Mouse (Mus musculus): Measurements from ENCODE around the gene Lrrn4cl. TPM values are rescaled to one million over a fixed set of nuclear protein-coding genes. Genes with fewer than 3 reads are reported as not detected.
"Not testable (repeated sequence)": the region's sequence is repeated elsewhere in the genome, so short reads cannot be mapped to it uniquely, and the experiment has no call there.

Lrrn4cl gene
- total RNA-seq (2015; ENCODE audit: low replicate concordance): 1.7 TPM in 1 of 2 replicates, not detected in the other
- 0.39 TPM in 1 of 2 replicates, not detected in the other for total RNA-seq (2017; ENCODE audit: low replicate concordance)

- no peak for ATAC-seq (replicated peaks; ENCODE audit: low FRiP score, poor library complexity, severe bottlenecking)
Measured at GRCm38 (mm10) chr19:8850402-8850901, at the start of gene Lrrn4cl. Gene Lrrn4cl (plus strand): TSS chr19:8850768.

- peak; percentile 94 for ATAC-seq (replicated peaks; ENCODE audit: low FRiP score, poor library complexity, severe bottlenecking)
Measured at GRCm38 (mm10) chr19:8802130-8802821, 48.3 kb upstream of the Lrrn4cl start, which contains the start of gene Zbtb3. Gene Zbtb3 (plus strand): TSS chr19:8802555.

- no peak for ATAC-seq (replicated peaks; ENCODE audit: low FRiP score, poor library complexity, severe bottlenecking)
Measured at GRCm38 (mm10) chr19:8803204-8803780, 47.3 kb upstream of the Lrrn4cl start.

- ATAC-seq (replicated peaks; ENCODE audit: low FRiP score, poor library complexity, severe bottlenecking): no peak
Measured at GRCm38 (mm10) chr19:8803879-8804660, 46.5 kb upstream of the Lrrn4cl start.

- no peak for ATAC-seq (replicated peaks; ENCODE audit: low FRiP score, poor library complexity, severe bottlenecking)
Measured at GRCm38 (mm10) chr19:8806810-8807209, 43.8 kb upstream of the Lrrn4cl start.

GRCm38 (mm10) chr19:8815812-8816211 lies 34.8 kb upstream of the Lrrn4cl start:
- no peak for ATAC-seq (replicated peaks; ENCODE audit: low FRiP score, poor library complexity, severe bottlenecking)

GRCm38 (mm10) chr19:8817001-8817400 lies 33.6 kb upstream of the Lrrn4cl start:
- ATAC-seq (replicated peaks; ENCODE audit: low FRiP score, poor library complexity, severe bottlenecking): no peak

- no peak for ATAC-seq (replicated peaks; ENCODE audit: low FRiP score, poor library complexity, severe bottlenecking)
Measured at GRCm38 (mm10) chr19:8818301-8818798, 32.2 kb upstream of the Lrrn4cl start.

GRCm38 (mm10) chr19:8818801-8819595 lies 31.6 kb upstream of the Lrrn4cl start, which contains the start of gene Ttc9c:
Gene Ttc9c (minus strand): TSS chr19:8819333.
- ATAC-seq (replicated peaks; ENCODE audit: low FRiP score, poor library complexity, severe bottlenecking): peak; percentile 78

- peak; percentile 83 for ATAC-seq (replicated peaks; ENCODE audit: low FRiP score, poor library complexity, severe bottlenecking)
Measured at GRCm38 (mm10) chr19:8819596-8820423, 30.8 kb upstream of the Lrrn4cl start, which contains the start of gene Hnrnpul2. Gene Hnrnpul2 (plus strand): TSS chr19:8820010.

- ATAC-seq (replicated peaks; ENCODE audit: low FRiP score, poor library complexity, severe bottlenecking): peak; percentile 48
Measured at GRCm38 (mm10) chr19:8820424-8820956, 30.1 kb upstream of the Lrrn4cl start.

- no peak for ATAC-seq (replicated peaks; ENCODE audit: low FRiP score, poor library complexity, severe bottlenecking)
Measured at GRCm38 (mm10) chr19:8821146-8821545, 29.4 kb upstream of the Lrrn4cl start.

- ATAC-seq (replicated peaks; ENCODE audit: low FRiP score, poor library complexity, severe bottlenecking): no peak
Measured at GRCm38 (mm10) chr19:8822696-8823095, 27.9 kb upstream of the Lrrn4cl start.

- ATAC-seq (replicated peaks; ENCODE audit: low FRiP score, poor library complexity, severe bottlenecking): no peak
Measured at GRCm38 (mm10) chr19:8829660-8830059, 20.9 kb upstream of the Lrrn4cl start, which contains the start of gene AC129217.1. Gene AC129217.1 (plus strand): TSS chr19:8829773.

GRCm38 (mm10) chr19:8830664-8831063 lies 19.9 kb upstream of the Lrrn4cl start:
- ATAC-seq (replicated peaks; ENCODE audit: low FRiP score, poor library complexity, severe bottlenecking): no peak

- no peak for ATAC-seq (replicated peaks; ENCODE audit: low FRiP score, poor library complexity, severe bottlenecking)
Measured at GRCm38 (mm10) chr19:8831262-8831661, 19.3 kb upstream of the Lrrn4cl start.

GRCm38 (mm10) chr19:8832971-8833370 lies 17.6 kb upstream of the Lrrn4cl start:
- no peak for ATAC-seq (replicated peaks; ENCODE audit: low FRiP score, poor library complexity, severe bottlenecking)

GRCm38 (mm10) chr19:8836327-8836726 lies 14.2 kb upstream of the Lrrn4cl start:
- not testable (repeated sequence) for ATAC-seq (replicated peaks; ENCODE audit: low FRiP score, poor library complexity, severe bottlenecking)

All from erythroid progenitor cell, adult 5-6 weeks (primary cell).